Mouse (Mus musculus) cerebellum, adult 8-10 months (tissue): ENCODE results near the gene Cpm.
"Not testable (repeated sequence)": the region's sequence is repeated elsewhere in the genome, so short reads cannot be mapped to it uniquely, and the experiment has no call there.

Source experiments
- DNase-seq: peaks from one replicate; pipeline ENCODE4 v3.0.0; 2022

Cpm gene

GRCm38 (mm10) chr10:117691389-117691968 lies 62.2 kb downstream of the Cpm start:
- no peak for DNase-seq

- no peak for DNase-seq
Observed at GRCm38 (mm10) chr10:117692173-117692572, 62.9 kb downstream of the Cpm start.

- DNase-seq, result no peak
Observed at GRCm38 (mm10) chr10:117692953-117693352, 63.7 kb downstream of the Cpm start.

- no peak for DNase-seq
Observed at GRCm38 (mm10) chr10:117694255-117694953, 65.1 kb downstream of the Cpm start.

GRCm38 (mm10) chr10:117695027-117695426 lies 65.7 kb downstream of the Cpm start:
- no peak for DNase-seq

- no peak for DNase-seq
Observed at GRCm38 (mm10) chr10:117695605-117696004, 66.3 kb downstream of the Cpm start.

- DNase-seq, result no peak
Observed at GRCm38 (mm10) chr10:117696021-117696826, 66.9 kb downstream of the Cpm start.

GRCm38 (mm10) chr10:117696827-117697560 lies 67.7 kb downstream of the Cpm start:
- no peak for DNase-seq

GRCm38 (mm10) chr10:117697561-117698115 lies 68.3 kb downstream of the Cpm start:
- no peak for DNase-seq

- no peak for DNase-seq
Observed at GRCm38 (mm10) chr10:117698313-117699138, 69.2 kb downstream of the Cpm start.

GRCm38 (mm10) chr10:117699914-117700313 lies 70.6 kb downstream of the Cpm start:
- no peak for DNase-seq

- no peak for DNase-seq
Observed at GRCm38 (mm10) chr10:117700450-117700849, 71.2 kb downstream of the Cpm start.

GRCm38 (mm10) chr10:117701034-117701829 lies 71.9 kb downstream of the Cpm start:
- no peak for DNase-seq

GRCm38 (mm10) chr10:117702024-117702833 lies 72.9 kb downstream of the Cpm start:
- DNase-seq, result no peak

GRCm38 (mm10) chr10:117703506-117703905 lies 74.2 kb downstream of the Cpm start:
- DNase-seq, result no peak

GRCm38 (mm10) chr10:117704314-117704963 lies 75.1 kb downstream of the Cpm start:
- DNase-seq, result not testable (repeated sequence)

- no peak for DNase-seq
Observed at GRCm38 (mm10) chr10:117704964-117705335, 75.7 kb downstream of the Cpm start.

- no peak for DNase-seq
Observed at GRCm38 (mm10) chr10:117705806-117706205, 76.5 kb downstream of the Cpm start.

GRCm38 (mm10) chr10:117706440-117706839 lies 77.1 kb downstream of the Cpm start:
- no peak for DNase-seq
